Mouse (Mus musculus): ENCODE measurements around the gene Lepr.

The Lepr gene

GRCm38 (mm10) chr4:101717367-101718121 is at the start of gene Lepr:
Gene Lepr, plus strand, starts transcription at chr4:101717404.
- DNase-seq, result peak; percentile 35

- DNase-seq, result no peak
These were observed 48.0 kb upstream of the Lepr start for GRCm38 (mm10) chr4:101669161-101669560.

- no peak for DNase-seq
These were observed 47.4 kb upstream of the Lepr start for GRCm38 (mm10) chr4:101669811-101670210.

GRCm38 (mm10) chr4:101674790-101675189 is 42.4 kb upstream of the Lepr start:
- no peak for DNase-seq

GRCm38 (mm10) chr4:101675726-101676125 is 41.5 kb upstream of the Lepr start:
- peak; percentile 83 for DNase-seq

GRCm38 (mm10) chr4:101682620-101683019 is 34.6 kb upstream of the Lepr start:
- no peak for DNase-seq

GRCm38 (mm10) chr4:101683086-101683485 is 34.1 kb upstream of the Lepr start:
- no peak for DNase-seq

- no peak for DNase-seq
These were observed 32.4 kb upstream of the Lepr start for GRCm38 (mm10) chr4:101684821-101685220.

GRCm38 (mm10) chr4:101686227-101686810 is 30.9 kb upstream of the Lepr start:
- DNase-seq, result no peak

- no peak for DNase-seq
These were observed 28.0 kb upstream of the Lepr start for GRCm38 (mm10) chr4:101689241-101689640.

GRCm38 (mm10) chr4:101689645-101690044 is 27.6 kb upstream of the Lepr start:
- peak; percentile 14 for DNase-seq

- DNase-seq, result peak; percentile 25
These were observed 24.3 kb upstream of the Lepr start for GRCm38 (mm10) chr4:101692892-101693291.

GRCm38 (mm10) chr4:101694529-101694928 is 22.7 kb upstream of the Lepr start:
- DNase-seq, result no peak

GRCm38 (mm10) chr4:101697236-101697635 is 20.0 kb upstream of the Lepr start:
- no peak for DNase-seq

- no peak for DNase-seq
These were observed 17.8 kb upstream of the Lepr start for GRCm38 (mm10) chr4:101699423-101699822.

- DNase-seq, result no peak
These were observed 16.1 kb upstream of the Lepr start for GRCm38 (mm10) chr4:101700892-101701640.

GRCm38 (mm10) chr4:101705325-101705724 is 11.9 kb upstream of the Lepr start:
- no peak for DNase-seq

GRCm38 (mm10) chr4:101707234-101707633 is 10.0 kb upstream of the Lepr start:
- DNase-seq, result no peak

GRCm38 (mm10) chr4:101707953-101708352 is 9.3 kb upstream of the Lepr start:
- no peak for DNase-seq

GRCm38 (mm10) chr4:101710361-101710760 is 6.8 kb upstream of the Lepr start:
- DNase-seq, result no peak

- no peak for DNase-seq
These were observed 6.1 kb upstream of the Lepr start for GRCm38 (mm10) chr4:101711100-101711499.

- DNase-seq, result no peak
These were observed 4.6 kb upstream of the Lepr start for GRCm38 (mm10) chr4:101712563-101712962.

- DNase-seq, result no peak
These were observed 1.9 kb upstream of the Lepr start for GRCm38 (mm10) chr4:101715302-101715701.

GRCm38 (mm10) chr4:101715805-101716204 is 1.4 kb upstream of the Lepr start:
- DNase-seq, result no peak
